ENCODE assay signal across 9 mouse cellular contexts in genomic region chr16:38399531-38400231, GRCm38 (mm10). TPM values are rescaled to one million over a fixed set of nuclear protein-coding genes. Genes with fewer than 3 reads are reported as not detected.
DNase-seq lines count a peak whose midpoint lies in the region; ATAC-seq and TF ChIP-seq lines count a peak whose summit lies in the region.
"Had no signal": no experiment of that assay in that cellular context is flagged by ENCODE, and none has a peak within 500 bp of the region (broad histone marks: within the 10 kb centered on the region; RNA-seq: fewer than 3 reads in every experiment).

No protein-coding gene starts in this region.

- DNase-seq in left cerebral cortex, adult 18-20 months (ENCODE audit: low spot score in 2 of 2): peak; percentile 12 to 20
- DNase-seq in left cerebral cortex, adult 8-10 months (ENCODE audit: low spot score in 2 of 2): no peak
- peak; percentile 68 to 71 for DNase-seq in heart, adult 9 months (ENCODE audit: low spot score in 2 of 2)
- DNase-seq in kidney, adult 18-20 months: peak; percentile 35
- peak; percentile 68 for DNase-seq in liver, embryonic 11.5 days (ENCODE audit: low spot score)
- DNase-seq in midbrain, postnatal 0 days (ENCODE audit: low spot score): peak; percentile 80
- DNase-seq in spleen, postnatal 36 days (ENCODE audit: low spot score in 2 of 2): peak; percentile 72 to 76

- WGBS in embryonic facial prominence, embryonic 12.5 days: 11% methylated on average over 17 of the region's 17 CpGs
- WGBS in liver, embryonic 11.5 days: 13% methylated on average over 17 of the region's 17 CpGs
- WGBS in midbrain, postnatal 0 days: 8% methylated on average over 17 of the region's 17 CpGs

- H3K9me3 ChIP-seq in embryonic facial prominence, embryonic 12.5 days: no peaks in the 10 kb centered on the region
- H3K9me3 ChIP-seq in liver, embryonic 11.5 days (ENCODE audit: control insufficient read depth, low read length): no peaks in the 10 kb centered on the region
- H3K9me3 ChIP-seq in midbrain, postnatal 0 days (ENCODE audit: low read length): no peaks in the 10 kb centered on the region

- peaks cover 18% of the 10 kb centered on the region for H3K4me1 ChIP-seq in embryonic facial prominence, embryonic 12.5 days
- H3K4me1 ChIP-seq in liver, embryonic 11.5 days (replicated peaks; ENCODE audit: control insufficient read depth, insufficient read depth, low read length): peaks cover 10% of the 10 kb centered on the region
- peaks cover 11% of the 10 kb centered on the region for H3K4me1 ChIP-seq in midbrain, postnatal 0 days (ENCODE audit: insufficient read depth, low read length)

- peak; percentile 85 for ATAC-seq in embryonic facial prominence, embryonic 12.5 days (ENCODE audit: insufficient number of reproducible peaks, insufficient read depth, low FRiP score, low TSS enrichment)
- ATAC-seq in liver, embryonic 11.5 days (replicated peaks; ENCODE audit: low FRiP score): peak; percentile 76
- ATAC-seq in midbrain, postnatal 0 days (ENCODE audit: low FRiP score): peak; percentile 90

- H3K27me3 ChIP-seq in embryonic facial prominence, embryonic 12.5 days: no peaks in the 10 kb centered on the region
- H3K27me3 ChIP-seq in liver, embryonic 11.5 days (replicated peaks; ENCODE audit: control insufficient read depth, insufficient read depth, low read length): no peaks in the 10 kb centered on the region
- no peaks in the 10 kb centered on the region for H3K27me3 ChIP-seq in midbrain, postnatal 0 days (ENCODE audit: insufficient read depth, low read length)

- peak overlapping the region; percentile 49 for H3K4me2 ChIP-seq in embryonic facial prominence, embryonic 12.5 days (replicated peaks)
- peak overlapping the region; percentile 57 for H3K4me2 ChIP-seq in liver, embryonic 11.5 days
- peak overlapping the region; percentile 54 for H3K4me2 ChIP-seq in midbrain, postnatal 0 days (ENCODE audit: low read depth, low read length, poor library complexity, severe bottlenecking)

- peak overlapping the region; percentile 75 for H3K27ac ChIP-seq in embryonic facial prominence, embryonic 12.5 days
- peak overlapping the region; percentile 47 for H3K27ac ChIP-seq in liver, embryonic 11.5 days (ENCODE audit: low read depth, low read length)
- peak overlapping the region; percentile 69; the same call in 1 of the 2 replicates for H3K27ac ChIP-seq in midbrain, postnatal 0 days (ENCODE audit: low read depth, low read length)

- H3K9ac ChIP-seq in embryonic facial prominence, embryonic 12.5 days: peak overlapping the region; percentile 44; the same call in 1 of the 2 replicates
- H3K9ac ChIP-seq in liver, embryonic 11.5 days (ENCODE audit: low read depth, low read length): peak overlapping the region; percentile 39
- H3K9ac ChIP-seq in midbrain, postnatal 0 days (replicated peaks; ENCODE audit: low read length, poor library complexity, severe bottlenecking): peak overlapping the region; percentile 51

- no peaks in the 10 kb centered on the region for H3K36me3 ChIP-seq in embryonic facial prominence, embryonic 12.5 days
- H3K36me3 ChIP-seq in liver, embryonic 11.5 days (ENCODE audit: control insufficient read depth, insufficient read depth, low read length): no peaks in the 10 kb centered on the region
- no peaks in the 10 kb centered on the region for H3K36me3 ChIP-seq in midbrain, postnatal 0 days (ENCODE audit: insufficient read depth, low read length)

- H3K4me3 ChIP-seq in embryonic facial prominence, embryonic 12.5 days: peak overlapping the region; percentile 25
- H3K4me3 ChIP-seq in liver, embryonic 11.5 days (ENCODE audit: low read depth, low read length): peak overlapping the region; percentile 28
- H3K4me3 ChIP-seq in midbrain, postnatal 0 days (ENCODE audit: low read depth, low read length): peak overlapping the region; percentile 28; the same call in 1 of the 2 replicates

- no peak for TF ChIP-seq CTCF in midbrain, postnatal 0 days (IDR thresholded peaks at IDR 0.05)

RNA-seq across cellular contexts. Expression of gene Pla1a, which starts 33.3 kb away (rescaled TPM):
- total RNA-seq in left cerebral cortex, adult 18-20 months (2021): 1 to 10 TPM in 1 of 2 experiments, under 1 TPM in 1; 0.94 to 1.0 TPM
- 1 to 10 TPM in 3 of 4 experiments, under 1 TPM in 1; 0.78 to 2.0 (median 1.9) TPM for total RNA-seq in left cerebral cortex, adult 8-10 months (2022)
- polyA plus RNA-seq in embryonic facial prominence, embryonic 12.5 days (2016; fragmentation: Nextera tagmentation; extraction: Ambion mirVana): 0.14 and 0.19 TPM in 2 replicates
- polyA plus RNA-seq in liver, embryonic 11.5 days (2014; fragmentation: Nextera tagmentation; extraction: Ambion mirVana): 0.79 and 1.4 TPM in 2 replicates
- 1.4 and 1.5 TPM in 2 replicates for total RNA-seq in midbrain, postnatal 0 days (2014; rRNA removed)
- 0.97 and 1.6 TPM in 2 replicates for polyA plus RNA-seq in midbrain, postnatal 0 days (2015; fragmentation: Nextera tagmentation; extraction: Ambion mirVana)

RNA-seq across cellular contexts. Expression of gene Popdc2, which starts 37.7 kb away (rescaled TPM):
- 1 to 10 TPM in 1 of 2 experiments, under 1 TPM in 1; 0.89 to 1.3 TPM for total RNA-seq in left cerebral cortex, adult 18-20 months (2021)
- under 1 TPM; 0.35 to 0.89 (median 0.52) TPM for total RNA-seq in left cerebral cortex, adult 8-10 months (2022)
- 1.4 and 1.9 TPM in 2 replicates for polyA plus RNA-seq in embryonic facial prominence, embryonic 12.5 days (2016; fragmentation: Nextera tagmentation; extraction: Ambion mirVana)
- polyA plus RNA-seq in liver, embryonic 11.5 days (2014; fragmentation: Nextera tagmentation; extraction: Ambion mirVana): 14.8 and 15.8 TPM in 2 replicates
- 1.5 TPM in 2 replicates for total RNA-seq in midbrain, postnatal 0 days (2014; rRNA removed)
- 0.49 and 0.69 TPM in 2 replicates for polyA plus RNA-seq in midbrain, postnatal 0 days (2015; fragmentation: Nextera tagmentation; extraction: Ambion mirVana)

RNA-seq across cellular contexts. Expression of gene Adprh, which starts 52.8 kb away (rescaled TPM):
- 10 to 100 TPM; 61.6 to 63.2 TPM for total RNA-seq in left cerebral cortex, adult 18-20 months (2021)
- total RNA-seq in left cerebral cortex, adult 8-10 months (2022): 10 to 100 TPM; 53.6 to 58.5 (median 55.7) TPM
- polyA plus RNA-seq in embryonic facial prominence, embryonic 12.5 days (2016; fragmentation: Nextera tagmentation; extraction: Ambion mirVana): 144 and 151 TPM in 2 replicates
- polyA plus RNA-seq in liver, embryonic 11.5 days (2014; fragmentation: Nextera tagmentation; extraction: Ambion mirVana): 92.0 and 92.1 TPM in 2 replicates
- total RNA-seq in midbrain, postnatal 0 days (2014; rRNA removed): 50.4 and 54.8 TPM in 2 replicates
- polyA plus RNA-seq in midbrain, postnatal 0 days (2015; fragmentation: Nextera tagmentation; extraction: Ambion mirVana): 147 and 148 TPM in 2 replicates

RNA-seq across cellular contexts. Expression of gene Gm21987, which starts 52.8 kb away (rescaled TPM):
- total RNA-seq in left cerebral cortex, adult 18-20 months (2021): not detected
- total RNA-seq in left cerebral cortex, adult 8-10 months (2022): not detected
- not detected in 2 replicates for polyA plus RNA-seq in embryonic facial prominence, embryonic 12.5 days (2016; fragmentation: Nextera tagmentation; extraction: Ambion mirVana)
- polyA plus RNA-seq in liver, embryonic 11.5 days (2014; fragmentation: Nextera tagmentation; extraction: Ambion mirVana): not detected in 2 replicates
- total RNA-seq in midbrain, postnatal 0 days (2014; rRNA removed): not detected in 2 replicates
- not detected in 2 replicates for polyA plus RNA-seq in midbrain, postnatal 0 days (2015; fragmentation: Nextera tagmentation; extraction: Ambion mirVana)
- total RNA-seq: liver, adult 2 months had no signal
- polyA plus RNA-seq: liver, adult 2 months had no signal

RNA-seq across cellular contexts. Expression of gene Cox17, which starts 52.9 kb away (rescaled TPM):
- total RNA-seq in left cerebral cortex, adult 18-20 months (2021): 100 to 1,000 TPM; 140 to 142 TPM
- 100 to 1,000 TPM; 100 to 149 (median 127) TPM for total RNA-seq in left cerebral cortex, adult 8-10 months (2022)
- polyA plus RNA-seq in embryonic facial prominence, embryonic 12.5 days (2016; fragmentation: Nextera tagmentation; extraction: Ambion mirVana): 110 and 111 TPM in 2 replicates
- 441 and 497 TPM in 2 replicates for polyA plus RNA-seq in liver, embryonic 11.5 days (2014; fragmentation: Nextera tagmentation; extraction: Ambion mirVana)
- 14.5 and 15.0 TPM in 2 replicates for total RNA-seq in midbrain, postnatal 0 days (2014; rRNA removed)
- polyA plus RNA-seq in midbrain, postnatal 0 days (2015; fragmentation: Nextera tagmentation; extraction: Ambion mirVana): 65.3 and 66.1 TPM in 2 replicates

Comparison
In these comparisons a context has a peak if more than half of its experiments do, and no peak if none do; other contexts are left out.
1. DNase-seq: peak in left cerebral cortex, adult 18-20 months (2 of 2), heart, adult 9 months (2 of 2), kidney, adult 18-20 months (single experiment), liver, embryonic 11.5 days (single experiment), midbrain, postnatal 0 days (single experiment) and spleen, postnatal 36 days (2 of 2); none in left cerebral cortex, adult 8-10 months (0 of 2).
2. Peak in every context shown above with its lines, with median percentiles within 50 percentile points of each other: ATAC-seq, H3K27ac ChIP-seq, H3K4me2 ChIP-seq, H3K4me3 ChIP-seq and H3K9ac ChIP-seq.